Mouse (Mus musculus): ENCODE data around the gene Syap1. TPM values are rescaled to one million over a fixed set of nuclear protein-coding genes. Genes with fewer than 3 reads are reported as not detected.
"Not testable (repeated sequence)": the region's sequence is repeated elsewhere in the genome, so short reads cannot be mapped to it uniquely, and the experiment has no call there.

Syap1 gene
- polyA plus RNA-seq, 1 experiment from 2014 or later, result 35.0 TPM

DNA sequence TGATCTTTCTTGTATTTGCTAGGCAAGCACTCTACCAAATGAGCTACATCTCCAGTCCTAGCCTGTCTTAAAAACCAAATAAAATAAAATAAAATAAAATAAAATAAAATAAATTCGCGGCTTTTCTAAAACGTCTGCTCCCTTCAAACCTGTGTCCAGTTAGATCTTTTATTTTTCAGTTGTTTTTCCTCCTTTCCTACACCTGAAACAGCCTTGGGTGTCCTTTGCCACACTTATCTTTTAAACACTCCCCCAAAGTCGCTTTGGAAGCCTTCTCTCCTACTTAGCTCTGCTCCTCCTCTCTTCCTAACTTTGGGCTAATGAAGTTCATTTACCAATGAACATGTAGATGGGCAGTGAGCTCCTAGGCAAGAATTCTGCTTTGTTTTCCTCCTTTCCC is 12.7 kb upstream of the Syap1 start, which contains the start of gene Ctps2:
Gene Ctps2, plus strand, starts transcription at position 301 of the 400 bp plus-strand sequence.
- Histone ChIP-seq H3K27ac (ENCODE audit: low read depth, low read length) (no peak within 1 kb of the TSS), H3K4me2 (ENCODE audit: low read depth) (peak within 1 kb of the TSS; percentile 69), H3K4me3 (ENCODE audit: low read depth, low read length) (peak within 1 kb of the TSS; percentile 54), H3K4me1 (ENCODE audit: control insufficient read depth, insufficient read depth, low read length) (no peaks in the 10 kb centered on the region), H3K27me3 (ENCODE audit: control insufficient read depth, insufficient read depth, low read length) (no peaks in the 10 kb centered on the region), H3K36me3 (ENCODE audit: control insufficient read depth, insufficient read depth, low read length) (no peaks in the 10 kb centered on the region), H3K9me3 (ENCODE audit: control insufficient read depth, low read length) (no peaks in the 10 kb centered on the region), H3K9ac (ENCODE audit: low read length) (peak within 1 kb of the TSS; percentile 56)
- no peak for ATAC-seq (ENCODE audit: insufficient read depth, low FRiP score, low TSS enrichment)
- WGBS, result 33% methylated on average over 4 of the region's 4 CpGs
- DNase-seq (ENCODE audit: low spot score), result no peak

- not testable (repeated sequence) for H3K27me3 ChIP-seq (ENCODE audit: control insufficient read depth, insufficient read depth, low read length); H3K9me3 ChIP-seq (ENCODE audit: control insufficient read depth, low read length); DNase-seq (ENCODE audit: low spot score); H3K27ac ChIP-seq (ENCODE audit: low read depth, low read length); H3K4me3 ChIP-seq (ENCODE audit: low read depth, low read length); H3K9ac ChIP-seq (ENCODE audit: low read length); H3K4me1 ChIP-seq (ENCODE audit: control insufficient read depth, insufficient read depth, low read length); H3K4me2 ChIP-seq (ENCODE audit: low read depth); H3K36me3 ChIP-seq (ENCODE audit: control insufficient read depth, insufficient read depth, low read length)
- WGBS, result 76% methylated on average over 9 of the region's 25 CpGs
- ATAC-seq (ENCODE audit: insufficient read depth, low FRiP score, low TSS enrichment), result peak; percentile 56; the same call in 1 of the 2 replicates
These were observed 452 bp upstream of the Syap1 start for GRCm38 (mm10) chrX:162888575-162889223.

- no peak for DNase-seq (ENCODE audit: low spot score)
- Histone ChIP-seq H3K36me3 (ENCODE audit: control insufficient read depth, insufficient read depth, low read length) (no peaks in the 10 kb centered on the region), H3K27ac (ENCODE audit: low read depth, low read length) (no peak overlapping the region)
These were observed 10.0 kb downstream of the Syap1 start for GRCm38 (mm10) chrX:162878236-162878635.

GRCm38 (mm10) chrX:162873761-162874160 is 14.5 kb downstream of the Syap1 start:
- ATAC-seq (ENCODE audit: insufficient read depth, low FRiP score, low TSS enrichment) (no peak), DNase-seq (ENCODE audit: low spot score) (no peak)
- Histone ChIP-seq H3K9me3 (ENCODE audit: control insufficient read depth, low read length) (no peaks in the 10 kb centered on the region), H3K36me3 (ENCODE audit: control insufficient read depth, insufficient read depth, low read length) (no peaks in the 10 kb centered on the region), H3K9ac (ENCODE audit: low read length) (no peak overlapping the region), H3K4me1 (ENCODE audit: control insufficient read depth, insufficient read depth, low read length) (no peaks in the 10 kb centered on the region), H3K4me2 (ENCODE audit: low read depth) (no peak overlapping the region), H3K27ac (ENCODE audit: low read depth, low read length) (no peak overlapping the region), H3K4me3 (ENCODE audit: low read depth, low read length) (no peak overlapping the region), H3K27me3 (ENCODE audit: control insufficient read depth, insufficient read depth, low read length) (no peaks in the 10 kb centered on the region)
- WGBS, result 95% methylated on average over 2 of the region's 2 CpGs

More at GRCm38 (mm10) chrX:162878236-162878635, 10.0 kb downstream of the Syap1 start:
- no peak for ATAC-seq (ENCODE audit: insufficient read depth, low FRiP score, low TSS enrichment)
- 87% methylated on average over 3 of the region's 3 CpGs for WGBS
- Histone ChIP-seq H3K4me3 (ENCODE audit: low read depth, low read length) (no peak overlapping the region), H3K27me3 (ENCODE audit: control insufficient read depth, insufficient read depth, low read length) (no peaks in the 10 kb centered on the region), H3K9ac (ENCODE audit: low read length) (no peak overlapping the region), H3K4me2 (ENCODE audit: low read depth) (no peak overlapping the region), H3K9me3 (ENCODE audit: control insufficient read depth, low read length) (no peaks in the 10 kb centered on the region), H3K4me1 (ENCODE audit: control insufficient read depth, insufficient read depth, low read length) (no peaks in the 10 kb centered on the region)

DNA sequence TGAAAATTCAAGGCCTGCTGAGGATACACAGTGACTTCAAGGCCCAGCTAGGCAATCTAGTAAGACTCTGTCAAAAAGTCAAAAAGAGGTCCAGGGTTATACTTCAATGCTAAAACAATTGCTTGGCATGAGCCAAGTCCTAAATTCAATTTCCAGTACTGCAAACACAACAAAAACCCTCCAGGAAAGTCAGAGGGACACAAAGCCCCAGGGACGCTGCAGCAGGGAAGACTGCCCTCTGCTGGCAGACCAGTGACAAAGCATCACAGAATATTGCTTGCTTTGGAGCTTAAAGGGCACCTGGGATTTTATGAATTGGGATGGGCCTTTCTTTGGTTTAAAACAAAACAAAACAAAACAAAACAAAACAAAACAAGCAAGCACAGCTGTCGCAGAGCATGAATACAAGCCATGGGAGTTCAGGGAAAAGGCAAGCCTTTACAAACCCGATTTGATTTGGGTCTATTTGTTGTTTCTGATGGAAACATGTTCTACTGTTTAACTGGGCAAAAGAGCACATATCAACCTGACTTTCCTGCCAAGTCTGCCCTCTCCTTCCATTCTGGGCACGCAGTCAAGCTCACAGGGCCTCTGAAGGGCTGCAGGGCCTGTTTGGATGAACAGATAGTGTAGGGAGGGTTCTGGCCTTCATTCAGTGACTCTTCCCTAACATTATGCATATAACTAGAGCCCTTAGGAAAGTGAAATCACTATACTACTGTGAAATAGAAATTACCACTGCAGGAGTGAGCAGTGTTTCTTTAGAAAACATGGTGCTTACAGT is 16.3 kb downstream of the Syap1 start:
- DNase-seq (ENCODE audit: low spot score) (peak; percentile 16), ATAC-seq (ENCODE audit: insufficient read depth, low FRiP score, low TSS enrichment) (no peak)
- H3K36me3 ChIP-seq (ENCODE audit: control insufficient read depth, insufficient read depth, low read length), result no peaks in the 10 kb centered on the region

DNA sequence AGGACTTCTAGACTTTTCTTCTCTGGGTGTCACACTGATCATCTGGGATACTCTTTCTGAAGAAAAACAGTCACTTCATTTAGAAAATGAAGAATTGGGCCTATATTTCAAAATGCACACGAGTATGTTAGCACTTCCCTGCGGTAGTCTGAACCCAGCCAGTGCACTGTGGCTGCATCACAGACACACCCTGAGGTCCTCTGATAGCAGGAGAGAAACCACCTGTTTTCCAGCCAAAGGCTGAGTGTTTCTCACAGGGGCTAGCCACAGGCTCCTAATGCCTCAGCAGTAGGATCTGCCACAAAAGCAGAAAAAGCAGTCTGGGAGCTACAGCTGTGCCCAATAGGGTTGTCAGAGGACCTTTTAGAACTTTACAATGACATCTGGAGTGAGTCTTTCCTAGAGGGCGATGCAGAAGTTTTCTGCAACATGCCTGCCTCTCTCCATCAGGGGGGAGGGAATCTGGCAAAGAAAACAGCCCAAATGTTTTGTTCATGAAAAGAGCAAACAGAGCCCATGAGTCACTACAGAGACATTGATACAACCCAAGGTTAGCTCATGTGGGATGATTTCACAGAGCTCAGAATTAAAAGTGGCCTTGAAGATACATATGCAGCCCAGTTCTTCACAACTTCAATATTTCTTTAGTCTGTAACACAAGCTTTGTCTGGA is 19.8 kb downstream of the Syap1 start:
- no peak overlapping the region for H3K4me3 ChIP-seq (ENCODE audit: low read depth, low read length)
- 83% methylated on average over 3 of the region's 3 CpGs for WGBS
- H3K27me3 ChIP-seq (ENCODE audit: control insufficient read depth, insufficient read depth, low read length), result no peaks in the 10 kb centered on the region
- no peak overlapping the region for H3K27ac ChIP-seq (ENCODE audit: low read depth, low read length)
- H3K9me3 ChIP-seq (ENCODE audit: control insufficient read depth, low read length), result no peaks in the 10 kb centered on the region
- DNase-seq (ENCODE audit: low spot score), result no peak
- no peaks in the 10 kb centered on the region for H3K4me1 ChIP-seq (ENCODE audit: control insufficient read depth, insufficient read depth, low read length)
- H3K36me3 ChIP-seq (ENCODE audit: control insufficient read depth, insufficient read depth, low read length), result no peaks in the 10 kb centered on the region
- H3K4me2 ChIP-seq (ENCODE audit: low read depth), result no peak overlapping the region
- ATAC-seq (ENCODE audit: insufficient read depth, low FRiP score, low TSS enrichment), result no peak
- H3K9ac ChIP-seq (ENCODE audit: low read length), result no peak overlapping the region

More for the DNA sequence above, 16.3 kb downstream of the Syap1 start:
- no peaks in the 10 kb centered on the region for H3K9me3 ChIP-seq (ENCODE audit: control insufficient read depth, low read length)
- no peak overlapping the region for H3K4me2 ChIP-seq (ENCODE audit: low read depth)
- no peak overlapping the region for H3K9ac ChIP-seq (ENCODE audit: low read length)
- 43% methylated on average over 4 of the region's 4 CpGs for WGBS
- no peak overlapping the region for H3K27ac ChIP-seq (ENCODE audit: low read depth, low read length)
- no peaks in the 10 kb centered on the region for H3K4me1 ChIP-seq (ENCODE audit: control insufficient read depth, insufficient read depth, low read length)
- H3K4me3 ChIP-seq (ENCODE audit: low read depth, low read length), result no peak overlapping the region
- no peaks in the 10 kb centered on the region for H3K27me3 ChIP-seq (ENCODE audit: control insufficient read depth, insufficient read depth, low read length)

GRCm38 (mm10) chrX:162848682-162849081 is 39.6 kb downstream of the Syap1 start:
- no peak overlapping the region for H3K4me3 ChIP-seq (ENCODE audit: low read depth, low read length)
- no peaks in the 10 kb centered on the region for H3K9me3 ChIP-seq (ENCODE audit: control insufficient read depth, low read length)
- H3K27me3 ChIP-seq (ENCODE audit: control insufficient read depth, insufficient read depth, low read length), result no peaks in the 10 kb centered on the region
- no peaks in the 10 kb centered on the region for H3K4me1 ChIP-seq (ENCODE audit: control insufficient read depth, insufficient read depth, low read length)
- H3K4me2 ChIP-seq (ENCODE audit: low read depth), result no peak overlapping the region
- no peak for DNase-seq (ENCODE audit: low spot score)
- H3K27ac ChIP-seq (ENCODE audit: low read depth, low read length), result no peak overlapping the region
- no peak overlapping the region for H3K9ac ChIP-seq (ENCODE audit: low read length)
- ATAC-seq (ENCODE audit: insufficient read depth, low FRiP score, low TSS enrichment), result no peak
- H3K36me3 ChIP-seq (ENCODE audit: control insufficient read depth, insufficient read depth, low read length), result no peaks in the 10 kb centered on the region
- 93% methylated on average over 1 of the region's 1 CpGs for WGBS

DNA sequence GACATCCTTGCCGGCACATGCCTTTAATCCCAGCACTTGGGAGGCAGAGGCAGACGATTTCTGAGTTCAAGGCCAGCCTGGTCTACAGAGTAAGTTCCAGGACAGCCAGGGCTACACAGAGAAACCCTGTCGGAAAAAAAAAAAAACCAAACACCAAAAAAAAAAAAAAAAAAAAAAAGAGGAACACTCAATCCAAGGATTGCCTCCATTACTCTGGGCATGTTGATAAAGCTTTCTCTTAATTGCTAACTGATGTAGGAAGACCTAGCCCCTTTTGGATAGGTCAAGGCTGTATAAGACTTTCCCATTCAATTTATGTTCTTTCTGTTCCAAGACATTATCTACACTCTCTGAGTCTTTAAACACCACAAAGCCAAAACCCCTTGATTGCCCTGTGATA is 42.7 kb downstream of the Syap1 start:
- Histone ChIP-seq H3K27me3 (ENCODE audit: control insufficient read depth, insufficient read depth, low read length) (no peaks in the 10 kb centered on the region), H3K9ac (ENCODE audit: low read length) (no peak overlapping the region), H3K4me2 (ENCODE audit: low read depth) (no peak overlapping the region), H3K4me3 (ENCODE audit: low read depth, low read length) (no peak overlapping the region), H3K9me3 (ENCODE audit: control insufficient read depth, low read length) (no peaks in the 10 kb centered on the region), H3K27ac (ENCODE audit: low read depth, low read length) (no peak overlapping the region), H3K4me1 (ENCODE audit: control insufficient read depth, insufficient read depth, low read length) (no peaks in the 10 kb centered on the region), H3K36me3 (ENCODE audit: control insufficient read depth, insufficient read depth, low read length) (no peaks in the 10 kb centered on the region)
- no peak for ATAC-seq (ENCODE audit: insufficient read depth, low FRiP score, low TSS enrichment)
- 91% methylated on average over 3 of the region's 3 CpGs for WGBS
- DNase-seq (ENCODE audit: low spot score), result no peak
